Mouse (Mus musculus) layer of hippocampus, adult 18-20 months (tissue): ENCODE data around the gene Ackr1. TPM values are rescaled to one million over a fixed set of nuclear protein-coding genes. Genes with fewer than 3 reads are reported as not detected.

Experiments used
- total RNA-seq, 2 experiments: library from RNA; stranded (reverse); gene quantifications; 2 replicates each; pipeline ENCODE4 v1.2.3; 2021

The Ackr1 gene
- total RNA-seq, 2 experiments from 2014 or later, result 55.2 to 58.1 TPM

Other genes starting within 250 kb of the Ackr1 start
- not detected for gene Olfr1408, start 196.4 kb downstream of the Ackr1 start, total RNA-seq
- not detected for gene Olfr1406, start 143.1 kb downstream of the Ackr1 start, total RNA-seq
- gene Olfr218, start 135.9 kb downstream of the Ackr1 start, total RNA-seq, result not detected
- not detected for gene Olfr1404, start 121.4 kb downstream of the Ackr1 start, total RNA-seq
- not detected for gene Fcer1a, start 106.5 kb downstream of the Ackr1 start, total RNA-seq
- gene Olfr418, start 67.7 kb downstream of the Ackr1 start, total RNA-seq, result not detected
- not detected for gene Mptx2, start 56.0 kb downstream of the Ackr1 start, total RNA-seq
- gene Aim2, start 17.1 kb upstream of the Ackr1 start, total RNA-seq, result 1 to 10 TPM; 3.1 to 3.3 TPM
- 100 to 1,000 TPM; 357 to 369 TPM for gene Cadm3, start 33.9 kb upstream of the Ackr1 start, total RNA-seq
- gene Ifi206, start 157.3 kb upstream of the Ackr1 start, total RNA-seq, result not detected
- gene Ifi214, start 202.2 kb upstream of the Ackr1 start, total RNA-seq, result not detected